Mouse (Mus musculus) spleen, adult 2 months (tissue): ENCODE data around the gene Mdga1.

ENCODE experiments used
- CTCF ChIP-seq: fragments of 200-500 bp; IDR thresholded peaks from 2 replicates; pipeline ENCODE4 v1.5.1; 2011; ENCODE audit warnings: mild to moderate bottlenecking, inconsistent platforms; ENCODE audit not compliant: insufficient read depth, insufficient read length, insufficient replicate concordance; ENCODE audit errors: extremely low read depth
- POLR2A ChIP-seq: fragments of 200-500 bp; IDR thresholded peaks from 2 replicates; pipeline ENCODE4 v1.6.1; 2011; ENCODE audit warnings: low read depth, low read length, inconsistent platforms

DNA sequence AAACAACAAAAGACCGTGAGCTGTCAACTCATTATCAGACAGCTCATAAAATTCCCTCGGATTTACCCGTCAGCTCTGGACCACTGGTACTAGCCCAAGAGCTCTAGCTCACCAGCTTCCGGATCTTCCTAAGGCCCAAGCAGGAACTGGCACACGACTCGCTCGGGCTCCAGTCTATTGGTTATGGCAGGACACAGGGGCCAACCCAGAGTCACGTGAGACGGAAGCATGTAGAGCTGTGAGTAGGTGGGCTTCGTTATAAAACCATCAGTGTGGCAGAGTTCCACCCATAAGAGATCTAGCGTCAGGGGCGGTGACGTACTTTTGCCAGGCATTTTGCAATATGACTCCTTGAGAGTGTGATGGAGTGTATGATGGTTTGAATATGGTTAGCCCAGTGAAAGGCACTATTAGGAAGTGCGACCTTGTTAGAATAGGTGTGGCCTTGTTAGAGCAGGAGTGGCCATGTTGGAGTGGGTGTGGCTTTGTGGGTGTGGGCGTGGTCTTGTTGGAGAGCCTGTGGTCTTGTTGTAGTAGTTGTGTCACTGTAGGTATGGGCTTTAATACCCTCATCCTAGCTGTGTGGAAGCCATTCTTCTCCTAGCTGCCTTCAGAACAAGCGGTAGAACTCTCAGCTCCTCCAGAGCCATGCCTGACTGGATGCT, 56.5 kb downstream of the Mdga1 start:
- no peak for TF ChIP-seq POLR2A
- no peak for TF ChIP-seq CTCF
